Mouse (Mus musculus) right cerebral cortex, postnatal 10 days (tissue): ENCODE measurements around the gene H2-Oa.
"Not testable (repeated sequence)": the region's sequence is repeated elsewhere in the genome, so short reads cannot be mapped to it uniquely, and the experiment has no call there.

Experiments
- DNase-seq, 2 experiments: peaks; one replicate each; pipeline ENCODE4 v3.0.0; 2021; ENCODE audit warnings: low spot score in 2 of 2

H2-Oa gene

GRCm38 (mm10) chr17:34142456-34143010, 50.4 kb downstream of the H2-Oa start:
- no peak for DNase-seq

GRCm38 (mm10) chr17:34143033-34143432, 50.9 kb downstream of the H2-Oa start, which contains the start of gene H2-DMb2:
Gene H2-DMb2, plus strand, starts transcription at chr17:34143307.
- peak; percentile 53 to 57 for DNase-seq

- no peak for DNase-seq
These were observed 51.3 kb downstream of the H2-Oa start for GRCm38 (mm10) chr17:34143461-34143860.

- not testable (repeated sequence) for DNase-seq
These were observed 52.1 kb downstream of the H2-Oa start for GRCm38 (mm10) chr17:34144221-34144620.
